Mouse (Mus musculus) T-helper 1 cell (primary cell): Measurements from ENCODE around the gene Cep295nl.
"Not testable (repeated sequence)": the region's sequence is repeated elsewhere in the genome, so short reads cannot be mapped to it uniquely, and the experiment has no call there.

Source experiments
- in situ Hi-C: fragments of 300-600 bp; cut with MboI, MseI; formaldehyde crosslinking; loops from one replicate; pipeline ENCODE4 v1.15.1; 2025; ENCODE audit warnings: high pct_unique_total_duplicates

The Cep295nl gene

GRCm38 (mm10) chr11:118323974-118324373 is 18.3 kb downstream of the Cep295nl start:
- in situ Hi-C loops = loop anchor here (10.0 kb wide), 1 partner anchor 51 kb away; no protein-coding TSS in a partner anchor

GRCm38 (mm10) chr11:118322647-118323046 is 19.7 kb downstream of the Cep295nl start:
- in situ Hi-C loops = loop anchor here (10.0 kb wide), 1 partner anchor 52 kb away; no protein-coding TSS in a partner anchor

GRCm38 (mm10) chr11:118321971-118322370 is 20.3 kb downstream of the Cep295nl start:
- in situ Hi-C loops = loop anchor here (10.0 kb wide), 1 partner anchor 53 kb away; no protein-coding TSS in a partner anchor

GRCm38 (mm10) chr11:118321500-118321899 is 20.8 kb downstream of the Cep295nl start:
- in situ Hi-C loops = loop anchor here (10.0 kb wide), 1 partner anchor 53 kb away; no protein-coding TSS in a partner anchor

GRCm38 (mm10) chr11:118318678-118319077 is 23.6 kb downstream of the Cep295nl start:
- in situ Hi-C loops = no loop called here

- in situ Hi-C loops = no loop called here
Observed at GRCm38 (mm10) chr11:118317129-118317528, 25.2 kb downstream of the Cep295nl start.

GRCm38 (mm10) chr11:118316231-118316806 is 26.0 kb downstream of the Cep295nl start:
- in situ Hi-C loops = no loop called here

- in situ Hi-C loops = no loop called here
Observed at GRCm38 (mm10) chr11:118312132-118312723, 30.1 kb downstream of the Cep295nl start.

GRCm38 (mm10) chr11:118307962-118308361 is 34.3 kb downstream of the Cep295nl start:
- in situ Hi-C loops = not testable (repeated sequence)

GRCm38 (mm10) chr11:118303959-118304358 is 38.3 kb downstream of the Cep295nl start:
- in situ Hi-C loops = not testable (repeated sequence)

- in situ Hi-C loops = no loop called here
Observed at GRCm38 (mm10) chr11:118298810-118299209, 43.5 kb downstream of the Cep295nl start.

- in situ Hi-C loops = no loop called here
Observed at GRCm38 (mm10) chr11:118297967-118298366, 44.3 kb downstream of the Cep295nl start.

- in situ Hi-C loops = no loop called here
Observed at GRCm38 (mm10) chr11:118295026-118295425, 47.3 kb downstream of the Cep295nl start.

GRCm38 (mm10) chr11:118292671-118293070 is 49.6 kb downstream of the Cep295nl start:
- in situ Hi-C loops = no loop called here

GRCm38 (mm10) chr11:118289999-118290889 is 52.1 kb downstream of the Cep295nl start, which contains the start of gene Usp36:
TSS of gene Usp36 (minus strand) at chr11:118290244.
- in situ Hi-C loops = loop anchor here (5.0 kb wide), 1 partner anchor 48 kb away; no protein-coding TSS in a partner anchor

- in situ Hi-C loops = loop anchor here (5.0 kb wide), 1 partner anchor 47 kb away; no protein-coding TSS in a partner anchor
Observed at GRCm38 (mm10) chr11:118289562-118289961, 52.7 kb downstream of the Cep295nl start.

GRCm38 (mm10) chr11:118289037-118289511 is 53.2 kb downstream of the Cep295nl start:
- in situ Hi-C loops = loop anchor here (5.0 kb wide), 1 partner anchor 47 kb away; no protein-coding TSS in a partner anchor

GRCm38 (mm10) chr11:118287573-118287972 is 54.7 kb downstream of the Cep295nl start:
- in situ Hi-C loops = loop anchor here (5.0 kb wide), 1 partner anchor 45 kb away; no protein-coding TSS in a partner anchor

GRCm38 (mm10) chr11:118286434-118286833 is 55.9 kb downstream of the Cep295nl start:
- in situ Hi-C loops = loop anchor here (5.0 kb wide), 1 partner anchor 44 kb away; no protein-coding TSS in a partner anchor

- in situ Hi-C loops = loop anchor here (5.0 kb wide), 1 partner anchor 43 kb away; no protein-coding TSS in a partner anchor
Observed at GRCm38 (mm10) chr11:118285791-118286190, 56.5 kb downstream of the Cep295nl start.
